Mouse (Mus musculus): ENCODE measurements around the gene Cables2.
"Not testable (repeated sequence)": the region's sequence is repeated elsewhere in the genome, so short reads cannot be mapped to it uniquely, and the experiment has no call there.

The Cables2 gene

GRCm38 (mm10) chr2:180276851-180277259 is 3.6 kb upstream of the Cables2 start:
- no peak for DNase-seq

- DNase-seq, result no peak
Measured at GRCm38 (mm10) chr2:180276385-180276784, 3.1 kb upstream of the Cables2 start.

GRCm38 (mm10) chr2:180275836-180276235 is 2.5 kb upstream of the Cables2 start:
- peak; percentile 76 for DNase-seq

- DNase-seq, result no peak
Measured at GRCm38 (mm10) chr2:180274523-180274922, 1.2 kb upstream of the Cables2 start.

- DNase-seq, result peak; percentile 59
Measured at GRCm38 (mm10) chr2:180272884-180273321, 393 bp downstream of the Cables2 start.

- DNase-seq, result no peak
Measured at GRCm38 (mm10) chr2:180271804-180272395, 1.4 kb downstream of the Cables2 start.

GRCm38 (mm10) chr2:180270537-180271255 is 2.6 kb downstream of the Cables2 start:
- no peak for DNase-seq

- no peak for DNase-seq
Measured at GRCm38 (mm10) chr2:180269329-180269728, 4.0 kb downstream of the Cables2 start.

GRCm38 (mm10) chr2:180267955-180268354 is 5.3 kb downstream of the Cables2 start:
- DNase-seq, result no peak

- DNase-seq, result no peak
Measured at GRCm38 (mm10) chr2:180262891-180263290, 10.4 kb downstream of the Cables2 start.

- DNase-seq, result no peak
Measured at GRCm38 (mm10) chr2:180262441-180262840, 10.9 kb downstream of the Cables2 start.

- DNase-seq, result no peak
Measured at GRCm38 (mm10) chr2:180261901-180262300, 11.4 kb downstream of the Cables2 start.

GRCm38 (mm10) chr2:180260610-180261480 is 12.5 kb downstream of the Cables2 start:
- no peak for DNase-seq

GRCm38 (mm10) chr2:180259826-180260609 is 13.3 kb downstream of the Cables2 start:
- not testable (repeated sequence) for DNase-seq

GRCm38 (mm10) chr2:180258951-180259484 is 14.3 kb downstream of the Cables2 start:
- DNase-seq, result not testable (repeated sequence)

GRCm38 (mm10) chr2:180257963-180258865 is 15.1 kb downstream of the Cables2 start:
- no peak for DNase-seq

GRCm38 (mm10) chr2:180257001-180257521 is 16.2 kb downstream of the Cables2 start, which contains the start of gene Rps21:
Gene Rps21 (plus strand): TSS chr2:180257377.
- peak; percentile 95 for DNase-seq

- no peak for DNase-seq
Measured at GRCm38 (mm10) chr2:180256296-180257000, 16.8 kb downstream of the Cables2 start.

GRCm38 (mm10) chr2:180255701-180256100 is 17.6 kb downstream of the Cables2 start:
- DNase-seq, result no peak
